Mouse (Mus musculus) C2C12 (cell line): Measurements from ENCODE around the gene Galnt16.

ENCODE experiments used
- CEBPB ChIP-seq: IDR thresholded peaks from one replicate; pipeline ENCODE4 v1.6.1; 2011; ENCODE audit warnings: low read depth, mild to moderate bottlenecking, control low read depth, moderate library complexity
- CTCF ChIP-seq: IDR thresholded peaks from one replicate; pipeline ENCODE4 v1.5.1; 2011; ENCODE audit not compliant: control insufficient read depth, insufficient read depth, insufficient read length
- FOSL1 ChIP-seq: IDR thresholded peaks from one replicate; pipeline ENCODE4 v1.8.0; 2011; ENCODE audit warnings: mild to moderate bottlenecking, low read length; ENCODE audit not compliant: poor library complexity, insufficient read depth, severe bottlenecking
- MAX ChIP-seq: IDR thresholded peaks from one replicate; pipeline ENCODE4 v1.6.1; 2011; ENCODE audit warnings: mild to moderate bottlenecking, control low read depth
- MYOD1 ChIP-seq: IDR thresholded peaks from one replicate; pipeline ENCODE4 v1.6.1; 2011; ENCODE audit warnings: low read depth; ENCODE audit not compliant: control insufficient read depth, insufficient read length

GRCm38 (mm10) chr12:80554312-80554711 is 36.2 kb downstream of the Galnt16 start:
- TF ChIP-seq CTCF (no peak), MYOD1 (no peak), MAX (no peak), FOSL1 (no peak), CEBPB (no peak)
